Mouse (Mus musculus): ENCODE measurements at regions not wholly inside any gene's neighbourhood (a gene's known extent, or its start where the extent isn't known, plus 50 kb on each side); places are given as distances from the start of the nearest gene placed in this dataset.

DNA sequence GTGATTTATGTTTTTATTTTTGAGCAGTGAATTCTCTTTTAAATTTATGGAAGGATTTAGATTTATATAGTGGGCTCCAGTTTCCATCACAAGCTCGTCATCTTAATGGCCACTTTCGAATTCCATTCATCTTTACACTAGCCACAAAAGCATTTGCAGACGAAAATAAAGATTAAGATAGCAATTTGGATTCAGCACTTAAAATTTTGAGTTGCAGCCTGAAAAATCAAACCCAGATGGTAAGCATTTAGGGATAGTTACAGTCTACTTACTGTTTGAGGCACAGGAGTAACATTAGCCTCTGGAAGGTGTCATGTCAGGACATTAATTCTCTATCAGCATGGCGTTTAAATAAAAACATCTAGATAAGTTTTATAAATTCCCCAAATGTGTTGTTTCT, 423.2 kb downstream of the Etnk1 start:
- Histone ChIP-seq H3ac (ENCODE audit: control insufficient read depth, insufficient read length) (no peak overlapping the region), H3K36me3 (ENCODE audit: control insufficient read depth, insufficient read depth) (no peaks in the 10 kb centered on the region), H3K4me2 (ENCODE audit: low read depth) (peak overlapping the region; percentile 6), H3K4me3 (no peak overlapping the region), H3K79me2 (ENCODE audit: control insufficient read depth, insufficient read depth) (no peaks in the 10 kb centered on the region), H3K27me3 (ENCODE audit: control insufficient read depth, insufficient read depth, insufficient read length) (no peaks in the 10 kb centered on the region)
- TF ChIP-seq E2F4 (IDR thresholded peaks at IDR 0.05; ENCODE audit: insufficient read depth) (no peak), USF1 (IDR thresholded peaks at IDR 0.05; ENCODE audit: low read depth) (no peak), TCF3 (IDR thresholded peaks at IDR 0.05; ENCODE audit: insufficient read length, low read depth) (no peak), MYOG (IDR thresholded peaks at IDR 0.05; ENCODE audit: control insufficient read depth in 1 of 3, insufficient read depth in 1 of 3, insufficient read length in 2 of 3, low read depth in 2 of 3) (no peak), SRF (IDR thresholded peaks at IDR 0.05; ENCODE audit: control insufficient read depth, insufficient read length, low read depth) (no peak), CEBPB (IDR thresholded peaks at IDR 0.05; ENCODE audit: insufficient read depth, poor library complexity, severe bottlenecking) (no peak), POLR2A (IDR thresholded peaks at IDR 0.05; ENCODE audit: insufficient read length, low read depth) (no peak), MAX (IDR thresholded peaks at IDR 0.05; ENCODE audit: low read depth) (no peak), POLR2AphosphoS2 (IDR thresholded peaks at IDR 0.05; ENCODE audit: insufficient read length, low read depth) (no peak), MYOD1 (IDR thresholded peaks at IDR 0.05; ENCODE audit: control insufficient read depth in 1 of 3, insufficient read length in 2 of 3, low read depth in 2 of 3) (no peak), REST (IDR thresholded peaks at IDR 0.05; ENCODE audit: insufficient read depth, insufficient read length) (no peak), TCF12 (IDR thresholded peaks at IDR 0.05; ENCODE audit: insufficient read depth, poor library complexity, severe bottlenecking) (no peak)

DNA sequence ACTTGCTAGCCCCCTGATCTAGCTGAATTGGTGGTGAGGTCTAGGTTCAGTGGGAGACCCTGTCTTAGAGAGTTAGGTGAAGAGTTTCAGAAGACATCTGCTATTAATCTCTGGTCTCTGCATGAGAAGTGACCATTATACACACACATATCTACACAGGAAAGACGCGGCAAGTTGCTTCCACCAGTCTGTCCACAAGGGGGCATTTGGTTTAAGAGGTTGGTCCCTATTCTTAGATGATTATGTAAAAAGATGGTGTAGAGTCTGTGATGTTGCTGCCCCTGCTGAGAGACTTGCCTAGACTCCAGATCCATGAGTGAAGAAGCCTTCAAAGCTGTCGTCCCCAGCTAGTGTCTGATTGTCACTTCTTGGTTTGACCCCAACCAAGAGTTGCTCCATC, 425.5 kb downstream of the Etnk1 start:
- Histone ChIP-seq H3K4me2 (ENCODE audit: low read depth) (no peak overlapping the region), H3K27me3 (ENCODE audit: control insufficient read depth, insufficient read depth, insufficient read length) (no peaks in the 10 kb centered on the region), H3K4me3 (no peak overlapping the region), H3ac (ENCODE audit: control insufficient read depth, insufficient read length) (no peak overlapping the region), H3K79me2 (ENCODE audit: control insufficient read depth, insufficient read depth) (no peaks in the 10 kb centered on the region), H3K36me3 (ENCODE audit: control insufficient read depth, insufficient read depth) (no peaks in the 10 kb centered on the region)
- TF ChIP-seq POLR2AphosphoS2 (IDR thresholded peaks at IDR 0.05; ENCODE audit: insufficient read length, low read depth) (no peak), SRF (IDR thresholded peaks at IDR 0.05; ENCODE audit: control insufficient read depth, insufficient read length, low read depth) (no peak), REST (IDR thresholded peaks at IDR 0.05; ENCODE audit: insufficient read depth, insufficient read length) (no peak), TCF12 (IDR thresholded peaks at IDR 0.05; ENCODE audit: insufficient read depth, poor library complexity, severe bottlenecking) (no peak), E2F4 (IDR thresholded peaks at IDR 0.05; ENCODE audit: insufficient read depth) (no peak), USF1 (IDR thresholded peaks at IDR 0.05; ENCODE audit: low read depth) (no peak), POLR2A (IDR thresholded peaks at IDR 0.05; ENCODE audit: insufficient read length, low read depth) (no peak), MYOG (IDR thresholded peaks at IDR 0.05; ENCODE audit: control insufficient read depth in 1 of 3, insufficient read depth in 1 of 3, insufficient read length in 2 of 3, low read depth in 2 of 3) (no peak), MAX (IDR thresholded peaks at IDR 0.05; ENCODE audit: low read depth) (no peak)

GRCm38 (mm10) chr6:143595486-143595885, 428.5 kb downstream of the Etnk1 start:
- TF ChIP-seq TCF3 (IDR thresholded peaks at IDR 0.05; ENCODE audit: insufficient read length, low read depth) = no peak
- no peak for TF ChIP-seq POLR2AphosphoS2 (IDR thresholded peaks at IDR 0.05; ENCODE audit: insufficient read length, low read depth)
- no peak for TF ChIP-seq MYOG (IDR thresholded peaks at IDR 0.05; ENCODE audit: control insufficient read depth in 1 of 3, insufficient read depth in 1 of 3, insufficient read length in 2 of 3, low read depth in 2 of 3)
- no peak for TF ChIP-seq E2F4 (IDR thresholded peaks at IDR 0.05; ENCODE audit: insufficient read depth)
- Histone ChIP-seq H3K4me3 (no peak overlapping the region), H3K36me3 (ENCODE audit: control insufficient read depth, insufficient read depth) (no peaks in the 10 kb centered on the region), H3K4me2 (ENCODE audit: low read depth) (no peak overlapping the region), H3K27me3 (ENCODE audit: control insufficient read depth, insufficient read depth, insufficient read length) (no peaks in the 10 kb centered on the region), H3ac (ENCODE audit: control insufficient read depth, insufficient read length) (no peak overlapping the region), H3K79me2 (ENCODE audit: control insufficient read depth, insufficient read depth) (no peaks in the 10 kb centered on the region)

DNA sequence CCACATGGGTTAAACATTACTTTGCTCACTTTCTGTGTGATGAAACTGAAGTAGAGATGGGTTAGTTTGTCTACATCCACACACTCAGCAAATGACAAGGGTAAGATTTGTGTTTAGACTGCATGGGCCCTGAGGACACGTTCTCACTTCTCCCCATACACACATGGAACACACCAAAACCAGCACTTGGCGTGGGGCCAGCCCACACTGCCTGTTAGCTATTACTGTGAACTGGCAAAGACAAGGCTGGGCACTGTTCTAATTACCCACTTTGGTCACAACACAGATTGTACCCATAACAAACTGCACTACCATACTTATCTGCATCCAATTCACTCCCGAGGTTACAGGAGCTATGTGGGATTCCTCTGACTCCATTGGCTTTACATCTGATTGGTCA, 430.4 kb downstream of the Etnk1 start:
- TF ChIP-seq E2F4 (IDR thresholded peaks at IDR 0.05; ENCODE audit: insufficient read depth) (no peak), SRF (IDR thresholded peaks at IDR 0.05; ENCODE audit: control insufficient read depth, insufficient read length, low read depth) (no peak), MYOD1 (IDR thresholded peaks at IDR 0.05; ENCODE audit: control insufficient read depth in 1 of 3, insufficient read length in 2 of 3, low read depth in 2 of 3) (no peak), CEBPB (IDR thresholded peaks at IDR 0.05; ENCODE audit: insufficient read depth, poor library complexity, severe bottlenecking) (no peak), USF1 (IDR thresholded peaks at IDR 0.05; ENCODE audit: low read depth) (no peak)
- H3K36me3 ChIP-seq (ENCODE audit: control insufficient read depth, insufficient read depth) = no peaks in the 10 kb centered on the region
- H3K27me3 ChIP-seq (ENCODE audit: control insufficient read depth, insufficient read depth, insufficient read length) = no peaks in the 10 kb centered on the region
- no peaks in the 10 kb centered on the region for H3K79me2 ChIP-seq (ENCODE audit: control insufficient read depth, insufficient read depth)
- no peak overlapping the region for H3K4me3 ChIP-seq
- H3K4me2 ChIP-seq (ENCODE audit: low read depth) = no peak overlapping the region
- no peak overlapping the region for H3ac ChIP-seq (ENCODE audit: control insufficient read depth, insufficient read length)

GRCm38 (mm10) chr6:143598916-143599315, 431.9 kb downstream of the Etnk1 start:
- H3ac ChIP-seq (ENCODE audit: control insufficient read depth, insufficient read length) = no peak overlapping the region
- H3K36me3 ChIP-seq (ENCODE audit: control insufficient read depth, insufficient read depth) = no peaks in the 10 kb centered on the region
- no peaks in the 10 kb centered on the region for H3K79me2 ChIP-seq (ENCODE audit: control insufficient read depth, insufficient read depth)
- no peak for TF ChIP-seq E2F4 (IDR thresholded peaks at IDR 0.05; ENCODE audit: insufficient read depth)
- TF ChIP-seq POLR2A (IDR thresholded peaks at IDR 0.05; ENCODE audit: insufficient read length, low read depth) = no peak
- TF ChIP-seq REST (IDR thresholded peaks at IDR 0.05; ENCODE audit: insufficient read depth, insufficient read length) = no peak
- TF ChIP-seq TCF12 (IDR thresholded peaks at IDR 0.05; ENCODE audit: insufficient read depth, poor library complexity, severe bottlenecking) = no peak
- no peak for TF ChIP-seq SRF (IDR thresholded peaks at IDR 0.05; ENCODE audit: control insufficient read depth, insufficient read length, low read depth)
- TF ChIP-seq USF1 (IDR thresholded peaks at IDR 0.05; ENCODE audit: low read depth) = no peak
- TF ChIP-seq MAX (IDR thresholded peaks at IDR 0.05; ENCODE audit: low read depth) = no peak
- TF ChIP-seq POLR2AphosphoS2 (IDR thresholded peaks at IDR 0.05; ENCODE audit: insufficient read length, low read depth) = no peak
- TF ChIP-seq MYOD1 (IDR thresholded peaks at IDR 0.05; ENCODE audit: control insufficient read depth in 1 of 3, insufficient read length in 2 of 3, low read depth in 2 of 3) = no peak
- TF ChIP-seq TCF3 (IDR thresholded peaks at IDR 0.05; ENCODE audit: insufficient read length, low read depth) = no peak
- TF ChIP-seq MYOG (IDR thresholded peaks at IDR 0.05; ENCODE audit: control insufficient read depth in 1 of 3, insufficient read depth in 1 of 3, insufficient read length in 2 of 3, low read depth in 2 of 3) = no peak
- no peak for TF ChIP-seq CEBPB (IDR thresholded peaks at IDR 0.05; ENCODE audit: insufficient read depth, poor library complexity, severe bottlenecking)
- no peak overlapping the region for H3K4me2 ChIP-seq (ENCODE audit: low read depth)
- H3K27me3 ChIP-seq (ENCODE audit: control insufficient read depth, insufficient read depth, insufficient read length) = no peaks in the 10 kb centered on the region
- no peak overlapping the region for H3K4me3 ChIP-seq
